Mouse (Mus musculus) CD8-positive naive resting alpha-beta T cell, adult 57 days (primary cell): Measurements from ENCODE around the gene Drap1. TPM values are rescaled to one million over a fixed set of nuclear protein-coding genes. Genes with fewer than 3 reads are reported as not detected.

Source experiments
- total RNA-seq: library from RNA; stranded (reverse); gene quantifications from one replicate; pipeline ENCODE4 v1.2.4, GENCODE M21; 2023

Drap1 gene
- 162 TPM for total RNA-seq

GRCm38 (mm10) chr19:5424782-5425741 is at the start of gene Drap1, which contains the start of gene AI837181:
Drap1 (minus strand) TSS chr19:5424979.
AI837181 (plus strand) TSS chr19:5425144.

GRCm38 (mm10) chr19:5473720-5474119 is 48.9 kb upstream of the Drap1 start, which contains the start of gene Efemp2:
Efemp2 (plus strand) TSS chr19:5473954.

GRCm38 (mm10) chr19:5468374-5468773 is 43.6 kb upstream of the Drap1 start, which contains the start of gene Ctsw:
Ctsw (minus strand) TSS chr19:5468507.

DNA sequence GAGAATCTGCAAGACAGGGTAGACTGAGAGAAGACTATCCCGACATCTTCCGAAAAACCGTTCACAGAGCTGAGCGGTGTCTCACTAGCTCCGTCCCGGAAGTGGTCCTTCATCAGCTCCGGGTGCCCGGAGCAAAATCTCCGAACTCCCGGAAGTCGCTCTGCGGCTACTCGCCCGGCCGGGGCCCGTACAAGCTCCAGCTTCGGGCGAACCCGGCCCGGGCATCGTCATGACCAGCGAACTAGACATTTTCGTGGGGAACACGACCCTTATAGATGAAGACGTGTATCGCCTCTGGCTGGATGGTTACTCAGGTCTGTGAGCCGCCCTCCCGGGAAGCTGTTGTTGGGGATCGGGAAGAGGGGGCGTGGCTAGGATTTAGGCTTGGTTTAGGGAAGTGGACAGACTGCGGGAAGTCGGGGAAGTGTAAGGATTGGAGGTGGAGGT is 35.7 kb upstream of the Drap1 start, which contains the start of gene Fibp:
Gene Fibp (plus strand): TSS at position 151 of the 447 bp plus-strand sequence.

GRCm38 (mm10) chr19:5457746-5458442 is 33.1 kb upstream of the Drap1 start, which contains the start of gene Ccdc85b:
Ccdc85b (minus strand) TSS chr19:5457894.

DNA sequence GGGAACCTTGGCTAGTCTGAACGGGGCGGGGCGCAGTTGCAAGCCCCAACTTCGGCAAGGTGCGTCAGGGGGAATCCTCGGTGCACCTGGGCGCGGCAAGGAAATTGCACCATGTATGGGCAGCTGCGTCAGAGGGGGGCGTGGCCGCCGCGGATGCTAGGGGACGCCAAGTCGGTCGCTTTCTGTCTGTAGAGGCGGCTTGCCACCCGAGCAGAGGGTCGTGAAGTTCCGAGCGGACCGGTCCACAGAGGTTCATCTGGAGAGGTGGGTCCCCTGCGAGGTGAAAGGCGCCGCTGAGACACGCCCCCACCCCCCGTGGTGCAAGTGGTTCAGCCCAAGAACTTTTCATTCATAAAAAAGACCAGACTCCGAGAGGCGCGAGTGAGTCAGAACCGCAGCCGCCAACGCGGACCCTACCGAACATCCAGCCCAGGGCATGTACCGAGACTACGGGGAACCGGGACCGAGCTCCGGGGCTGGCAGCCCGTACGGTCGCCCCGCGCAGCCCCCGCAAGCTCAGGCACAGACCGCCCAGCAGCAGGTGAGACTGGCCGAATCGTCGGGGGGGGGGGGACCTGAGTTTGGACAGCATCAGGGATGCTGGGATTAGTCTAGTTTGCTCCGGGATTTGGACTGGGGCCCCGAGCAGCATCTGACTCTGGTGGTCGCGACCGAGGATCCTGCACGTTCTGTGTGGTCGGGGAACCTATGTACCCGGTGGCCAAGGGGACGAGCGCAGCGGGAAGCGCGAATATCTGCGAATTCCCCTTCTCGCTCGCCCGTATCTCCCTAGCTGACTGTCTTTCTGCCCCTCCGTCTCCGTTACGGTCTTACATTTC is 23.0 kb upstream of the Drap1 start, which contains the start of gene Fosl1:
Gene Fosl1 (plus strand): TSS at position 33 of the 839 bp plus-strand sequence.

GRCm38 (mm10) chr19:5402293-5402692 is 22.5 kb downstream of the Drap1 start, which contains the start of gene Tsga10ip:
Tsga10ip (minus strand) TSS chr19:5402526.

DNA sequence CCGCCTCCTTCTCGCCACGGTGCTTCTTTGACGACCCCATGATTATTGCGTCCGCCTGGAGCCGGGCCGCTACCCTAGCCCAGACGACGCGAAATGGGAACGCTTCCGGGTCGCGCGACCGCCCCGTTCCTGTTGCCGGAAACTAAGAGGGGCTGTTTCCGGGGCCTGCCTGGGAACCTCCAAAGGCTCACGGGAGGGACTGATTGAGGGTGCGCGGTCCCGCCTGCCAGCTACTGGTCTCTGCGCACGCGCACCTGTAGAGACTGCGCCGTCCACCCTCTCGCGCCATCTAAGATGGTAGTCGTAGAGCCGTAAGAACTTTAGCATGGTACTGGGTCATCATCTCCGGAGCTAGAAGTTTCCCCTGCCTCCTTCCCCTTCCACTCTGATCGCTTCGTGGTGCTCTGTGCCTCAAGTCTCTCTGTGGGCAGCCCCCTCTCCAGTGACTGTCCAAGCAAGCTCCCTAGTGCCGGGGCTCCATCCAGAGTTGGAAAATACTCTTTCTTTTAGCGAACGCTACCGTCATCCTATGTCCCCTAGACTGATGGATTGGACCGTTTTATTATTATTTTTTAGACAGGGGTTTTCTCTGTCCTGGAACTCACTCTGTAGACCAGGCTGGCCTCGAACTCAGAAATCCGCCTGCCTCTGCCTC is 36.1 kb downstream of the Drap1 start, which contains the start of gene Sart1:
Gene Sart1 (minus strand): TSS at position 116 of the 655 bp plus-strand sequence.

Other genes with a start within 250 kb of the Drap1 start
- 95.0 TPM for gene Pacs1, start 151.9 kb downstream of the Drap1 start, total RNA-seq
- 240 TPM for gene Sf3b2, start 129.5 kb downstream of the Drap1 start, total RNA-seq
- not detected for gene Gal3st3, start 126.6 kb downstream of the Drap1 start, total RNA-seq
- gene Catsper1, start 89.2 kb downstream of the Drap1 start, total RNA-seq: not detected
- gene Cst6, start 75.4 kb downstream of the Drap1 start, total RNA-seq: not detected
- 34.6 TPM for gene Eif1ad, start 58.2 kb downstream of the Drap1 start, total RNA-seq
- 108 TPM for gene Banf1, start 57.8 kb downstream of the Drap1 start, total RNA-seq
- 167 TPM for gene Sart1, start 36.3 kb downstream of the Drap1 start, total RNA-seq
- gene Tsga10ip, start 22.5 kb downstream of the Drap1 start, total RNA-seq: 0.86 TPM
- 50.8 TPM for gene AI837181, start 165 bp upstream of the Drap1 start, total RNA-seq
- 1.4 TPM for gene Fosl1, start 22.6 kb upstream of the Drap1 start, total RNA-seq
- gene Ccdc85b, start 32.9 kb upstream of the Drap1 start, total RNA-seq: 7.1 TPM
- 91.2 TPM for gene Fibp, start 35.6 kb upstream of the Drap1 start, total RNA-seq
- gene Ctsw, start 43.5 kb upstream of the Drap1 start, total RNA-seq: 223 TPM
- gene Efemp2, start 49.0 kb upstream of the Drap1 start, total RNA-seq: 1.4 TPM
- 41.4 TPM for gene Mus81, start 63.4 kb upstream of the Drap1 start, total RNA-seq
- 1,395 TPM for gene Cfl1, start 65.5 kb upstream of the Drap1 start, total RNA-seq
- 1.7 TPM for gene 1700020D05Rik, start 78.8 kb upstream of the Drap1 start, total RNA-seq
- gene Snx32, start 85.6 kb upstream of the Drap1 start, total RNA-seq: 8.0 TPM
- not detected for gene Ovol1, start 135.7 kb upstream of the Drap1 start, total RNA-seq
- gene Ap5b1, start 143.0 kb upstream of the Drap1 start, total RNA-seq: 20.0 TPM
- 92.9 TPM for gene Rnaseh2c, start 176.9 kb upstream of the Drap1 start, total RNA-seq
- gene Kat5, start 185.3 kb upstream of the Drap1 start, total RNA-seq: 137 TPM
- 118 TPM for gene Rela, start 212.5 kb upstream of the Drap1 start, total RNA-seq
- 184 TPM for gene Sipa1, start 238.7 kb upstream of the Drap1 start, total RNA-seq